Mouse (Mus musculus): Measurements from ENCODE around the gene Map2. TPM values are rescaled to one million over a fixed set of nuclear protein-coding genes. Genes with fewer than 3 reads are reported as not detected.

Gene Map2
- polyA plus RNA-seq, 1 experiment from 2014 or later = 2.2 TPM

GRCm38 (mm10) chr1:66361799-66362198 is 186.7 kb downstream of the Map2 start:
- TF ChIP-seq CTCF (IDR thresholded peaks at IDR 0.05; ENCODE audit: low read depth) = no peak
- WGBS = 89% methylated on average over 2 of the region's 2 CpGs
- Histone ChIP-seq H3K4me2 (replicated peaks; ENCODE audit: low read depth) (no peak overlapping the region), H3K36me3 (ENCODE audit: control insufficient read depth, insufficient read depth) (no peaks in the 10 kb centered on the region), H3K4me1 (replicated peaks; ENCODE audit: control insufficient read depth, insufficient read depth, low read length) (no peaks in the 10 kb centered on the region), H3K27me3 (replicated peaks; ENCODE audit: control insufficient read depth, insufficient read depth, low read length) (no peaks in the 10 kb centered on the region), H3K9me3 (ENCODE audit: control insufficient read depth) (no peaks in the 10 kb centered on the region), H3K9ac (ENCODE audit: low read depth, low read length) (no peak overlapping the region), H3K27ac (ENCODE audit: low read depth, low read length) (no peak overlapping the region), H3K4me3 (ENCODE audit: low read depth, low read length) (no peak overlapping the region)
- no peak for ATAC-seq

- H3K27ac ChIP-seq (ENCODE audit: low read depth, low read length) = no peak overlapping the region
Observed at GRCm38 (mm10) chr1:66363285-66363684, 188.2 kb downstream of the Map2 start.

DNA sequence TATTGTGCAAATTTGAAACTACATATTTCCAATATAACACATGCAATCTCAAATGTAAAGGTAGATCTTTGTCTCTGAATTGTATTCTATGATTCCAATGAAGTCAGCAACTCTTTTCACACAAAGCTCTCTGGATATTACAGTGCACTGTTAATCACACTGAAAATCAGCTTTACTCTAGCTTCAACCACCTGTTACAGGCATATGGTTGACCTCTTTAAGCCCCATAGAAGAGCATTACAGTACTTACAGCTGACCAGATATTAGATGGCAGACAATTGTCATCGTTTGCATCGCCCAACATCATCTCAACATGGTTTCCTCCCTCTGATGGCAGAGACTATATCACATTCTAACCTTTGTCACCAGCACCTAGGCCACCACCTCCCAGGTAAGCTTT is 189.3 kb downstream of the Map2 start:
- H3K36me3 ChIP-seq (ENCODE audit: control insufficient read depth, insufficient read depth) = no peaks in the 10 kb centered on the region
- no peaks in the 10 kb centered on the region for H3K9me3 ChIP-seq (ENCODE audit: control insufficient read depth)
- H3K27me3 ChIP-seq (replicated peaks; ENCODE audit: control insufficient read depth, insufficient read depth, low read length) = no peaks in the 10 kb centered on the region
- H3K4me2 ChIP-seq (replicated peaks; ENCODE audit: low read depth) = no peak overlapping the region
- ATAC-seq = no peak
- no peak overlapping the region for H3K4me3 ChIP-seq (ENCODE audit: low read depth, low read length)
- no peaks in the 10 kb centered on the region for H3K4me1 ChIP-seq (replicated peaks; ENCODE audit: control insufficient read depth, insufficient read depth, low read length)
- 85% methylated on average over 2 of the region's 2 CpGs for WGBS
- H3K27ac ChIP-seq (ENCODE audit: low read depth, low read length) = no peak overlapping the region
- TF ChIP-seq CTCF (IDR thresholded peaks at IDR 0.05; ENCODE audit: low read depth) = no peak
- H3K9ac ChIP-seq (ENCODE audit: low read depth, low read length) = no peak overlapping the region

More at GRCm38 (mm10) chr1:66363285-66363684, 188.2 kb downstream of the Map2 start:
- no peaks in the 10 kb centered on the region for H3K9me3 ChIP-seq (ENCODE audit: control insufficient read depth)
- H3K4me1 ChIP-seq (replicated peaks; ENCODE audit: control insufficient read depth, insufficient read depth, low read length) = no peaks in the 10 kb centered on the region
- H3K36me3 ChIP-seq (ENCODE audit: control insufficient read depth, insufficient read depth) = no peaks in the 10 kb centered on the region
- TF ChIP-seq CTCF (IDR thresholded peaks at IDR 0.05; ENCODE audit: low read depth) = no peak
- no peak for ATAC-seq
- WGBS = 81% methylated on average over 9 of the region's 9 CpGs
- H3K4me3 ChIP-seq (ENCODE audit: low read depth, low read length) = no peak overlapping the region
- H3K27me3 ChIP-seq (replicated peaks; ENCODE audit: control insufficient read depth, insufficient read depth, low read length) = no peaks in the 10 kb centered on the region
- no peak overlapping the region for H3K9ac ChIP-seq (ENCODE audit: low read depth, low read length)
- H3K4me2 ChIP-seq (replicated peaks; ENCODE audit: low read depth) = no peak overlapping the region

DNA sequence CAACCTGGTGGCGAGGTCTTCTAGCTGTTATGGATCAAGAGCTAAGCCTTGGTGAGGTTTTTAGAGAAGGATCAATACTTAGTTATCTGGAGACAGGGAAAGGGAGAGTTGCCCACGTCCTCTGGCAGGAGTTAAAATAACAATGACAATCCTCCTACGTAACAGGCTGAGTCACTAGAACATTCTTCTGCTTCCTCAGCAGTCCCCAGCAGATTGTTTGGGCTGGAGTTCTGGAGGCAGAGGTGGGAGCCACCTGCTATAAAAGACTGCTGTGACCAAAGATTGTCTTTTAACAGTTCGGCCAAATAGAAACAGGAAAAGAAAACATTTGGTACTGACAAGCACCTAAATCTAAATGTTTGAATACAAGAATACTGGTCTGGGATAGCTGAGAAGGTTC is 190.5 kb downstream of the Map2 start:
- no peak for TF ChIP-seq CTCF (IDR thresholded peaks at IDR 0.05; ENCODE audit: low read depth)
- H3K27ac ChIP-seq (ENCODE audit: low read depth, low read length) = no peak overlapping the region
- H3K36me3 ChIP-seq (ENCODE audit: control insufficient read depth, insufficient read depth) = no peaks in the 10 kb centered on the region
- no peak overlapping the region for H3K4me2 ChIP-seq (replicated peaks; ENCODE audit: low read depth)
- no peak overlapping the region for H3K9ac ChIP-seq (ENCODE audit: low read depth, low read length)
- no peaks in the 10 kb centered on the region for H3K4me1 ChIP-seq (replicated peaks; ENCODE audit: control insufficient read depth, insufficient read depth, low read length)
- H3K4me3 ChIP-seq (ENCODE audit: low read depth, low read length) = no peak overlapping the region
- no peak for ATAC-seq
- H3K9me3 ChIP-seq (ENCODE audit: control insufficient read depth) = no peaks in the 10 kb centered on the region
- H3K27me3 ChIP-seq (replicated peaks; ENCODE audit: control insufficient read depth, insufficient read depth, low read length) = no peaks in the 10 kb centered on the region
- WGBS = 59% methylated on average over 4 of the region's 4 CpGs

GRCm38 (mm10) chr1:66369486-66369885 is 194.4 kb downstream of the Map2 start:
- H3K4me2 ChIP-seq (replicated peaks; ENCODE audit: low read depth) = no peak overlapping the region
- H3K9me3 ChIP-seq (ENCODE audit: control insufficient read depth) = no peaks in the 10 kb centered on the region
- no peak overlapping the region for H3K4me3 ChIP-seq (ENCODE audit: low read depth, low read length)
- no peaks in the 10 kb centered on the region for H3K27me3 ChIP-seq (replicated peaks; ENCODE audit: control insufficient read depth, insufficient read depth, low read length)
- H3K27ac ChIP-seq (ENCODE audit: low read depth, low read length) = no peak overlapping the region
- ATAC-seq = no peak
- H3K4me1 ChIP-seq (replicated peaks; ENCODE audit: control insufficient read depth, insufficient read depth, low read length) = no peaks in the 10 kb centered on the region
- no peak for TF ChIP-seq CTCF (IDR thresholded peaks at IDR 0.05; ENCODE audit: low read depth)
- WGBS = 78% methylated on average over 7 of the region's 7 CpGs
- H3K9ac ChIP-seq (ENCODE audit: low read depth, low read length) = no peak overlapping the region
- no peaks in the 10 kb centered on the region for H3K36me3 ChIP-seq (ENCODE audit: control insufficient read depth, insufficient read depth)

- 76% methylated on average over 2 of the region's 2 CpGs for WGBS
- H3K36me3 ChIP-seq (ENCODE audit: control insufficient read depth, insufficient read depth) = no peaks in the 10 kb centered on the region
- no peaks in the 10 kb centered on the region for H3K4me1 ChIP-seq (replicated peaks; ENCODE audit: control insufficient read depth, insufficient read depth, low read length)
- no peak overlapping the region for H3K4me3 ChIP-seq (ENCODE audit: low read depth, low read length)
- no peak overlapping the region for H3K9ac ChIP-seq (ENCODE audit: low read depth, low read length)
- no peak overlapping the region for H3K27ac ChIP-seq (ENCODE audit: low read depth, low read length)
- no peak for ATAC-seq
- H3K27me3 ChIP-seq (replicated peaks; ENCODE audit: control insufficient read depth, insufficient read depth, low read length) = no peaks in the 10 kb centered on the region
- no peak for TF ChIP-seq CTCF (IDR thresholded peaks at IDR 0.05; ENCODE audit: low read depth)
- no peak overlapping the region for H3K4me2 ChIP-seq (replicated peaks; ENCODE audit: low read depth)
- no peaks in the 10 kb centered on the region for H3K9me3 ChIP-seq (ENCODE audit: control insufficient read depth)
Observed at GRCm38 (mm10) chr1:66371371-66371770, 196.3 kb downstream of the Map2 start.

GRCm38 (mm10) chr1:66386321-66386720 is 211.2 kb downstream of the Map2 start:
- Histone ChIP-seq H3K4me3 (ENCODE audit: low read depth, low read length) (no peak overlapping the region), H3K4me2 (replicated peaks; ENCODE audit: low read depth) (no peak overlapping the region), H3K27ac (ENCODE audit: low read depth, low read length) (no peak overlapping the region), H3K9me3 (ENCODE audit: control insufficient read depth) (no peaks in the 10 kb centered on the region), H3K27me3 (replicated peaks; ENCODE audit: control insufficient read depth, insufficient read depth, low read length) (no peaks in the 10 kb centered on the region), H3K9ac (ENCODE audit: low read depth, low read length) (no peak overlapping the region), H3K4me1 (replicated peaks; ENCODE audit: control insufficient read depth, insufficient read depth, low read length) (no peaks in the 10 kb centered on the region), H3K36me3 (ENCODE audit: control insufficient read depth, insufficient read depth) (no peaks in the 10 kb centered on the region)
- no peak for TF ChIP-seq CTCF (IDR thresholded peaks at IDR 0.05; ENCODE audit: low read depth)
- WGBS = 95% methylated on average over 4 of the region's 4 CpGs
- ATAC-seq = no peak
